Mouse (Mus musculus) forebrain, embryonic 16.5 days (tissue): Measurements from ENCODE around the gene Vmn1r175. TPM values are rescaled to one million over a fixed set of nuclear protein-coding genes. Genes with fewer than 3 reads are reported as not detected.
"Not testable (repeated sequence)": the region's sequence is repeated elsewhere in the genome, so short reads cannot be mapped to it uniquely, and the experiment has no call there.

Source experiments
- ATAC-seq: fragments of 200-750 bp; cut with Nextera tagmentation; 2 replicates; pipeline ENCODE4 v1.8.0; 2017; ENCODE audit warnings: mild to moderate bottlenecking, moderate library complexity
- H3K27ac ChIP-seq: fragments of 300-500 bp; sonication (generic); 2 replicates; pipeline ENCODE4 v1.5.1; 2014; ENCODE audit warnings: low read length, control low read depth
- H3K27me3 ChIP-seq: fragments of 300-500 bp; sonication (generic); replicated peaks from 2 replicates; pipeline ENCODE4 v1.6.1; 2014; ENCODE audit warnings: low read length; ENCODE audit not compliant: control insufficient read depth, insufficient read depth
- H3K36me3 ChIP-seq: fragments of 300-500 bp; sonication (generic); 2 replicates; pipeline ENCODE4 v1.6.1; 2014; ENCODE audit not compliant: control insufficient read depth, insufficient read depth
- H3K4me1 ChIP-seq: fragments of 300-500 bp; sonication (generic); replicated peaks from 2 replicates; pipeline ENCODE4 v1.6.1; 2014; ENCODE audit warnings: low read length; ENCODE audit not compliant: control insufficient read depth, insufficient read depth
- H3K4me2 ChIP-seq: fragments of 300-500 bp; sonication (generic); 2 replicates; pipeline ENCODE4 v1.6.1; 2014; ENCODE audit warnings: mild to moderate bottlenecking, low read length, control low read depth
- H3K4me3 ChIP-seq: fragments of 300-500 bp; sonication (generic); replicated peaks from 2 replicates; pipeline ENCODE4 v1.5.1; 2014; ENCODE audit warnings: mild to moderate bottlenecking, low read length, control low read depth
- H3K9ac ChIP-seq: fragments of 300-500 bp; sonication (generic); replicated peaks from 2 replicates; pipeline ENCODE4 v1.6.1; 2014; ENCODE audit warnings: low read depth, low read length, control low read depth
- H3K9me3 ChIP-seq: fragments of 300-500 bp; sonication (generic); 2 replicates; pipeline ENCODE4 v1.6.1; 2016; ENCODE audit warnings: low read length; ENCODE audit not compliant: control insufficient read depth
- WGBS: fragments of 180-500 bp; shearing (Covaris S2); extraction: QIAGEN DNeasy Blood & Tissue Kit; methylation state at CpG from one replicate; pipeline ENCODE4 v1.1.7; 2014; 5-methylcytosine and 5-hydroxymethylcytosine counted together
- polyA plus RNA-seq: library from polyadenylated mRNA; unstranded; fragments of >200 nt; fragmentation: Nextera tagmentation; extraction: Ambion mirVana; gene quantifications from 2 replicates; pipeline ENCODE4 v1.2.1, GENCODE M21; 2015

Gene Vmn1r175
- not detected in 2 replicates for polyA plus RNA-seq

DNA sequence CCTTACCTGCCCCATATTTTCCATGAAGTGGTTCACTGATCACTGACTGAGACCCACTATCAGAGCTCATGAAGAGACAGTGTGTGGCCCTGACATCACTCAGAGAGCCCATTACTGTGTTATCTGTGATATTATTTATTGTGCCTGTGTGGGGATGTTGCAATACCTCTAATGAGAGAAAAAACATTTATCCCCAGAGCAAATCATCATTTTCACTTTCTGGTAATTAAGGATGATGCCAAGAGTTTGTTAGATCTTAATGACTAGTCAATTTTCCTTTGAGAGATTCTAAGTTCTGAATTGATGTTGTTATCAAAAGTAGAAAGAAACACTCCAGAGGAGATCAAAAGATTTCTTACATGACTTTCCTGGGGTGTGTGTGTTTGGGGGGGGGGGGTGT lies at the start of gene Vmn1r175:
Gene Vmn1r175, minus strand, starts transcription at position 101 of the 400 bp plus-strand sequence.
- not testable (repeated sequence) for H3K27ac ChIP-seq, H3K4me1 ChIP-seq, H3K9me3 ChIP-seq, H3K4me2 ChIP-seq, H3K27me3 ChIP-seq, ATAC-seq, H3K9ac ChIP-seq, H3K36me3 ChIP-seq, H3K4me3 ChIP-seq

DNA sequence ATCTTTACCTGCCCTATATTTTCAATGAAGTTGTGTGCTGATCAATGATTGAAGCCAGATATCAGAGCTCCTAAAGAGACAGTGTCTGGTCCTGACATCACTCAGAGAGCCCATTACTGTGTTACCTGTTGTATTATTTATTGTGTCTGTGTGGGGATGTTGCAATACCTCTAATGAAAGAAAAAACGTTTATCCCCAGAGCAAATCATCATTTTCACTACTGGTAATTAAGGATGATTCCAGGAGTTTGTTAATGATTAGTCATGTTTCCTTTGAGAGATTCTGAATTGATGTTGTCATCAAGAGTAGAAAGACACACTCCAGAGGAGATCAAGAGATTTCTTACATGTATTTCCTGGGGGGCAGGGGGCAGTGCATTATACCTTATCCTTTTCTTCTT lies 26.8 kb upstream of the Vmn1r175 start, which contains the start of gene Vmn1r176:
Gene Vmn1r176, minus strand, starts transcription at position 101 of the 400 bp plus-strand sequence.
- ATAC-seq, H3K9me3 ChIP-seq, H3K36me3 ChIP-seq, H3K9ac ChIP-seq, H3K4me2 ChIP-seq, H3K4me3 ChIP-seq, H3K27me3 ChIP-seq, H3K4me1 ChIP-seq, H3K27ac ChIP-seq: not testable (repeated sequence)
- no CpG with 5 or more reads among the region's 1 CpGs for WGBS

DNA sequence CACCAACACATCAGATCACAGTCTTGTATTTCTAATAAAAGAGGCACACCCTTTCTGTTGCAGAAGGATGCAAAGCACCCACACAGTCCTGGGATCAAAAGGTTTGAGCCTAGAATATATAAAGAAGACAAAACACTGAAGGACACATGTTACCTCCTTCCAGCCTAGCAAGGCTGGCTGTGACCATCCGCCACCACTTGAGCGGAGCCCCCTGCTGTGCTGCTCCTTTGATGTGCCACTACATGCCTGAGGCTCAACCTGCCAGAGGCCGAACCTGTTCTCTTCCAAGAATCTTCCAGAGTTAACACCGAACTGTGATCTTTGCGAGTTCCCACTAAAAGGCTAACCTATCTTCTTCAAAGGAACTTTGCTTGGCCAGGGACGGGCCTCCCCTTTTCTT lies 25.9 kb downstream of the Vmn1r175 start:
- Histone ChIP-seq H3K9ac (no peak overlapping the region), H3K27me3 (no peaks in the 10 kb centered on the region), H3K9me3 (peaks cover 15% of the 10 kb centered on the region), H3K36me3 (no peaks in the 10 kb centered on the region), H3K27ac (no peak overlapping the region), H3K4me1 (no peaks in the 10 kb centered on the region), H3K4me2 (no peak overlapping the region), H3K4me3 (no peak overlapping the region)
- 81% methylated on average over 6 of the region's 6 CpGs for WGBS
- no peak for ATAC-seq

Other genes with a start within 250 kb of the Vmn1r175 start
- gene Vmn1r169, start 235.1 kb downstream of the Vmn1r175 start, polyA plus RNA-seq = not detected in 2 replicates
- gene Vmn1r170, start 204.5 kb downstream of the Vmn1r175 start, polyA plus RNA-seq = not detected in 2 replicates
- gene Vmn1r171, start 179.9 kb downstream of the Vmn1r175 start, polyA plus RNA-seq = not detected in 2 replicates
- gene Vmn1r172, start 152.3 kb downstream of the Vmn1r175 start, polyA plus RNA-seq = not detected in 2 replicates
- not detected in 2 replicates for gene Vmn1r173, start 109.9 kb downstream of the Vmn1r175 start, polyA plus RNA-seq
- not detected in 2 replicates for gene Vmn1r174, start 58.4 kb downstream of the Vmn1r175 start, polyA plus RNA-seq
- gene Vmn1r176, start 26.7 kb upstream of the Vmn1r175 start, polyA plus RNA-seq = not detected in 2 replicates
- not detected in 2 replicates for gene Vmn1r177, start 55.8 kb upstream of the Vmn1r175 start, polyA plus RNA-seq
- not detected in 2 replicates for gene Vmn1r178, start 81.4 kb upstream of the Vmn1r175 start, polyA plus RNA-seq
- not detected in 2 replicates for gene Vmn1r179, start 116.3 kb upstream of the Vmn1r175 start, polyA plus RNA-seq
- gene Vmn1r180, start 140.0 kb upstream of the Vmn1r175 start, polyA plus RNA-seq = not detected in 2 replicates
- gene Vmn1r181, start 164.0 kb upstream of the Vmn1r175 start, polyA plus RNA-seq = not detected in 2 replicates
- gene V1rd19, start 191.0 kb upstream of the Vmn1r175 start, polyA plus RNA-seq = not detected in 2 replicates
- not detected in 2 replicates for gene Vmn1r183, start 242.6 kb upstream of the Vmn1r175 start, polyA plus RNA-seq